Mouse (Mus musculus): ENCODE data around the gene Laptm4a. TPM values are rescaled to one million over a fixed set of nuclear protein-coding genes. Genes with fewer than 3 reads are reported as not detected.
"Not testable (repeated sequence)": the region's sequence is repeated elsewhere in the genome, so short reads cannot be mapped to it uniquely, and the experiment has no call there.

Laptm4a gene
- total RNA-seq, 1 experiment = 238 TPM

DNA sequence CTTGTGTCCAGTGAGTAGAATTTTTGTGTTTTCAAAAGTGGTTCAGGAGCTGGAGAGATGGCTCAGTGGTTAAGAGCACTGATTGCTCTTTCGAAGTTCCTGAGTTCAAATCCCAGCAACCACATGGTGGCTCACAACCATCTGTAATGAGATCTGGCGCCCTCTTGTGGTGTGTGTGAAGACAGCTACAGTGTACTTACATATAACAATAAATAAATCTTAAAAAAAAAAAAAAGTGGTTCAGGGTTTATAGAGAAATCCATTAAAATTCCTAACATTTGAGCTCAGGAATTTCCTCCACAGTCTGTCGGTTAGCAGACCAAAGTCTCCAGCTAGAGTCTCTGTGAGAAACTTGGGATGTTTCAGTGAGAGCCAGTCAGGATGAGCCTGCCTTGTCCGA lies 14.7 kb downstream of the Laptm4a start:
- H3K36me3 ChIP-seq (ENCODE audit: control insufficient read depth, insufficient read depth, low read length, poor library complexity, severe bottlenecking) = peaks cover 34% of the 10 kb centered on the region

DNA sequence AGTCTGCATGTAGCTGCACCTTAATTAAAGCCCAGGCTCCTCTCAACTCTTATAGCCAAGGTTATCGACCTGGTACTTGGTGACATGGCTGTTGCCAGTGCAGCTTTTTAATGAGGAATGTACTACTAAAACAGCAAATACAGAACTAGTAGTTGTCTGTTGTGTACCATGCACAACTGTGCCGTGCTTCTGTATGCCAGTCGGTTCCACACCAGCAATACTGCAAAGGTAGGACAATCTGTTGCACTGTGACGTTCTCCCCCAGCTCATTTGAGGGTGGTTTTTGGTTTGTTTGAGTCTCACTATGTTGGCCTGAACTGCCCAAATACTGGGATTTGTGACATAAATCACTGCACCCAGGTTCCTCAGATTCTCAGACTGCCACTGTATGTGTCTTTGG lies 18.0 kb downstream of the Laptm4a start:
- no peak for DNase-seq (ENCODE audit: low read depth, low spot score)
- no peak for TF ChIP-seq ZC3H11A (IDR thresholded peaks at IDR 0.05; ENCODE audit: borderline replicate concordance, low read depth, low read length)
- Histone ChIP-seq H3K9me3 (ENCODE audit: control insufficient read depth, insufficient read depth, low read depth, low read length) (no peaks in the 10 kb centered on the region), H3K4me1 (ENCODE audit: control insufficient read depth in 2 of 2, insufficient read depth in 2 of 2, low read length in 2 of 2, poor library complexity in 1 of 2) (peaks cover 2 to 14% of the 10 kb centered on the region in 2 experiments; a peak in 2 of 4 replicates), H3K9ac (ENCODE audit: insufficient read depth, low read depth, low read length, poor library complexity, severe bottlenecking) (no peak overlapping the region), H3K4me3 (ENCODE audit: insufficient read depth in 1 of 2, low read depth in 1 of 2, low read length in 2 of 2, poor library complexity in 1 of 2, severe bottlenecking in 1 of 2) (no peak overlapping the region), H3K27ac (ENCODE audit: insufficient read depth, low read depth, low read length, poor library complexity, severe bottlenecking) (no peak overlapping the region), H3K36me3 (ENCODE audit: control insufficient read depth, insufficient read depth, low read length, poor library complexity, severe bottlenecking) (peaks cover 30% of the 10 kb centered on the region)
- in situ Hi-C loops (cut with MboI; ENCODE audit: low sequenced_read_pairs in 2 of 2, unreplicated experiment in 2 of 2) = no loop called here

More for the DNA sequence above, 14.7 kb downstream of the Laptm4a start:
- H3K4me3 ChIP-seq (ENCODE audit: insufficient read depth in 1 of 2, low read depth in 1 of 2, low read length in 2 of 2, poor library complexity in 1 of 2, severe bottlenecking in 1 of 2); H3K27ac ChIP-seq (ENCODE audit: insufficient read depth, low read depth, low read length, poor library complexity, severe bottlenecking); DNase-seq (ENCODE audit: low read depth, low spot score); H3K9ac ChIP-seq (ENCODE audit: insufficient read depth, low read depth, low read length, poor library complexity, severe bottlenecking); in situ Hi-C loops (cut with MboI; ENCODE audit: low sequenced_read_pairs in 2 of 2, unreplicated experiment in 2 of 2); H3K9me3 ChIP-seq (ENCODE audit: control insufficient read depth, insufficient read depth, low read depth, low read length): not testable (repeated sequence)
- peak; percentile 63 for TF ChIP-seq ZNF384 (IDR thresholded peaks at IDR 0.05; ENCODE audit: low read depth, low read length)
- H3K4me1 ChIP-seq (ENCODE audit: control insufficient read depth in 2 of 2, insufficient read depth in 2 of 2, low read length in 2 of 2, poor library complexity in 1 of 2) = peaks cover 0 to 12% of the 10 kb centered on the region in 2 experiments; a peak in 2 of 4 replicates

DNA sequence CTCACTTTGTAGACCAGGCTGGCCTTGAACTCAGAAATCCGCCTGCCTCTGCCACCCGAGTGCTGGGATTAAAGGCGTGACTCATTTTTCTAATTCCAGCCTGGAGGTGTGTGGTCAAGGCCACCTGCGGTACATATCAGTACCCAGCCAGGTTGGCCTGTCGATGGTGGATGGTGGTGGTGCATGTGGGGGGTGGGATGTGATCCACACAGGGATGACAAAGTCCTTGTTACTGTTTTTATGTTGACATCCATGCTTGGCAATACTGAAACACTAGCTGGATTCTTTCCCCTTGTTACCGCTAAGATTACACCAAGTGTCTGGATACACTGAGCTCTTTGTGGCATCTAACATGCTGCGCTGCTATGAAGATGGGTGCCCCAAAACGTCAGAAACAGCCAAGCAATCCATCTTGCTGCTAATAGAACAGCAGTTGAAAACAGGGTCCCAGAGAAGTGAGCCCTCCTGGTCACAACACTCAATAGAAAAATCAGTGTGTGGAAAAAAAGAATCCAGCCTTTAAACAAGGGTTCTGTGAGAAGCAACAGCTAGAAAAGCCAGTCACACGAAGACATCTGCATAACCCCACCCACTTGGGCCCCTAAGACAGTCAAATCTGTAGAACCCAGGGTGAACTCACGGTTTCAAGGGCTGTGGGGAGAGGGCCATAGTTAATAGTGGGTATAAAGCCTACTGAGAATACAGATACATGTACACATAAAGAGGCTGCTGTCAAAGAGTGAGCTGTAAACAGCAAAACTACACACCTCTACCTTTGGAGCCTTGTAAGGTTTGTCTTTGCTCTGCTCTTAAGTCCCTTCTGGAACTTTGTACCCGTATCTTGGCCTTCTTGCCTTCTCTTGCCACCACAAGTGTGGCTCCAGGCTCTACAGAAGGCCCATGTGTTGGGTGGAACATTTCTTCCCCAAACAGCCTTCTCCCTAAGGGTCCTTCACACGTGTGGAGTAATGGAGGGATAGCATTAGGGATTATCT lies 18.8 kb downstream of the Laptm4a start:
- no peak overlapping the region for H3K4me3 ChIP-seq (ENCODE audit: insufficient read depth in 1 of 2, low read depth in 1 of 2, low read length in 2 of 2, poor library complexity in 1 of 2, severe bottlenecking in 1 of 2)
- H3K27ac ChIP-seq (ENCODE audit: insufficient read depth, low read depth, low read length, poor library complexity, severe bottlenecking) = no peak overlapping the region
- H3K9ac ChIP-seq (ENCODE audit: insufficient read depth, low read depth, low read length, poor library complexity, severe bottlenecking) = no peak overlapping the region
- DNase-seq (ENCODE audit: low read depth, low spot score) = no peak
- in situ Hi-C loops (cut with MboI; ENCODE audit: low sequenced_read_pairs in 2 of 2, unreplicated experiment in 2 of 2) = no loop called here
- peaks cover 23% of the 10 kb centered on the region for H3K36me3 ChIP-seq (ENCODE audit: control insufficient read depth, insufficient read depth, low read length, poor library complexity, severe bottlenecking)
- no peaks in the 10 kb centered on the region for H3K9me3 ChIP-seq (ENCODE audit: control insufficient read depth, insufficient read depth, low read depth, low read length)
- peaks cover 2 to 14% of the 10 kb centered on the region in 2 experiments; a peak in 2 of 4 replicates for H3K4me1 ChIP-seq (ENCODE audit: control insufficient read depth in 2 of 2, insufficient read depth in 2 of 2, low read length in 2 of 2, poor library complexity in 1 of 2)
- no peak for TF ChIP-seq HCFC1 (IDR thresholded peaks at IDR 0.05; ENCODE audit: borderline replicate concordance, insufficient read depth, low read length)
- TF ChIP-seq ZC3H11A (IDR thresholded peaks at IDR 0.05; ENCODE audit: borderline replicate concordance, low read depth, low read length) = no peak
- TF ChIP-seq CHD2 (IDR thresholded peaks at IDR 0.05; ENCODE audit: low read depth, low read length) = no peak
- TF ChIP-seq MAFK (IDR thresholded peaks at IDR 0.05; ENCODE audit: insufficient read depth, low read depth, low read length) = no peak
- no peak for TF ChIP-seq ZNF384 (IDR thresholded peaks at IDR 0.05; ENCODE audit: low read depth, low read length)

DNA sequence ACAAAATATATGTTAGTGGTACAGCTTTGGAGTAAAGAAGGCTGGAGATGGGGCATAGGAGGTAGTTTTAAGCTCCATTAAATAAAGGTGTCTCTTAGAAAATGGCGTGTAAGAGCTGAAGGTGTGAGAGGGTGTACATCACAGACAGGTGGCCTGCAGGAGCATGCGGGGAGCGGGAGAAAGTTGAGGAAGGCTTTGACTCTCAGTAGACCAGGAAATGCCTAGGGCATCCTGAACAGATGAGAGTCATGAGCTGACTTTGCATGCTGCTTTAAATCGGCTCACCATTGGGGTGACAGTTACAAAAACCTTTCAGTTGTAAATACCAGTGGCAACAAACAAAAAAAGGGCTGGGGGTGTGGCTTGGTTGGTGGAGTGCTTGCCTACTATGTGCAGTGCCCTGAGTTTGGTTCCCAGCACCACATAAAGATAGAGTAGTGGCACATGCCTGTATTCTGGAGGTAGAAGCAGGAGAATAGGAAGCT lies 19.7 kb downstream of the Laptm4a start:
- no peak for DNase-seq (ENCODE audit: low read depth, low spot score)
- Histone ChIP-seq H3K4me3 (ENCODE audit: insufficient read depth in 1 of 2, low read depth in 1 of 2, low read length in 2 of 2, poor library complexity in 1 of 2, severe bottlenecking in 1 of 2) (no peak overlapping the region), H3K9ac (ENCODE audit: insufficient read depth, low read depth, low read length, poor library complexity, severe bottlenecking) (no peak overlapping the region), H3K9me3 (ENCODE audit: control insufficient read depth, insufficient read depth, low read depth, low read length) (no peaks in the 10 kb centered on the region), H3K27ac (ENCODE audit: insufficient read depth, low read depth, low read length, poor library complexity, severe bottlenecking) (peak overlapping the region; percentile 4; the same call in 1 of the 2 replicates), H3K4me1 (ENCODE audit: control insufficient read depth in 2 of 2, insufficient read depth in 2 of 2, low read length in 2 of 2, poor library complexity in 1 of 2) (peaks cover 2 to 14% of the 10 kb centered on the region in 2 experiments; a peak in 2 of 4 replicates), H3K36me3 (ENCODE audit: control insufficient read depth, insufficient read depth, low read length, poor library complexity, severe bottlenecking) (peaks cover 15% of the 10 kb centered on the region)
- in situ Hi-C loops (cut with MboI; ENCODE audit: low sequenced_read_pairs in 2 of 2, unreplicated experiment in 2 of 2) = no loop called here
- TF ChIP-seq CHD2 (IDR thresholded peaks at IDR 0.05; ENCODE audit: low read depth, low read length) = no peak
- TF ChIP-seq MAFK (IDR thresholded peaks at IDR 0.05; ENCODE audit: insufficient read depth, low read depth, low read length) = no peak
- no peak for TF ChIP-seq ZC3H11A (IDR thresholded peaks at IDR 0.05; ENCODE audit: borderline replicate concordance, low read depth, low read length)
- TF ChIP-seq ZNF384 (IDR thresholded peaks at IDR 0.05; ENCODE audit: low read depth, low read length) = no peak
- no peak for TF ChIP-seq HCFC1 (IDR thresholded peaks at IDR 0.05; ENCODE audit: borderline replicate concordance, insufficient read depth, low read length)
